Mouse (Mus musculus) stomach, postnatal 0 days (tissue): ENCODE results near the gene Ppp2r3a. TPM values are rescaled to one million over a fixed set of nuclear protein-coding genes. Genes with fewer than 3 reads are reported as not detected.

Experiments
- ATAC-seq: fragments of 200-750 bp; cut with Nextera tagmentation; 2 replicates; pipeline ENCODE4 v1.8.0; 2017; ENCODE audit not compliant: low FRiP score, low TSS enrichment
- DNase-seq: peaks from one replicate; pipeline ENCODE4 v3.0.0-alpha.2; 2016; ENCODE audit warnings: low spot score
- H3K27ac ChIP-seq: fragments of 300-500 bp; sonication (generic); replicated peaks from 2 replicates; pipeline ENCODE4 v1.5.1; 2014; ENCODE audit warnings: mild to moderate bottlenecking, control low read depth
- H3K27me3 ChIP-seq: fragments of 300-500 bp; sonication (generic); 2 replicates; pipeline ENCODE4 v1.6.1; 2014; ENCODE audit warnings: low read length; ENCODE audit not compliant: control insufficient read depth, insufficient read depth
- H3K36me3 ChIP-seq: fragments of 300-500 bp; sonication (generic); 2 replicates; pipeline ENCODE4 v1.6.1; 2014; ENCODE audit warnings: low read length, mixed read lengths; ENCODE audit not compliant: control insufficient read depth, insufficient read depth
- H3K4me1 ChIP-seq: fragments of 300-500 bp; sonication (generic); replicated peaks from 2 replicates; pipeline ENCODE4 v1.6.1; 2014; ENCODE audit warnings: antibody characterized with exemption; ENCODE audit not compliant: control insufficient read depth, insufficient read depth
- H3K4me2 ChIP-seq: fragments of 300-500 bp; sonication (generic); replicated peaks from 2 replicates; pipeline ENCODE4 v1.6.1; 2014; ENCODE audit warnings: low read depth, mild to moderate bottlenecking, control low read depth, moderate library complexity
- H3K4me3 ChIP-seq: fragments of 300-500 bp; sonication (generic); 2 replicates; pipeline ENCODE4 v1.5.1; 2014; ENCODE audit warnings: low read depth, low read length, control low read depth
- H3K9ac ChIP-seq: fragments of 300-500 bp; sonication (generic); 2 replicates; pipeline ENCODE4 v1.6.1; 2014; ENCODE audit warnings: mild to moderate bottlenecking, low read length, control low read depth, mixed read lengths
- H3K9me3 ChIP-seq: fragments of 300-500 bp; sonication (generic); 2 replicates; pipeline ENCODE4 v1.6.1; 2016; ENCODE audit warnings: low read length; ENCODE audit not compliant: control insufficient read depth
- CTCF ChIP-seq: IDR thresholded peaks from 2 replicates; pipeline ENCODE4 v1.5.1; 2016; ENCODE audit warnings: antibody characterized with exemption, low read depth, mild to moderate bottlenecking, moderate library complexity
- EP300 ChIP-seq: optimal IDR thresholded peaks from 2 replicates; pipeline ENCODE3; 2016; ENCODE audit warnings: antibody characterized with exemption
- WGBS: fragments of 180-500 bp; shearing (Covaris S2); extraction: QIAGEN DNeasy Blood & Tissue Kit; methylation state at CpG from one replicate; pipeline ENCODE4 v1.1.7; 2014; 5-methylcytosine and 5-hydroxymethylcytosine counted together
- polyA plus RNA-seq: library from polyadenylated mRNA; unstranded; fragments of >200 nt; fragmentation: Nextera tagmentation; extraction: Ambion mirVana; gene quantifications from 2 replicates; pipeline ENCODE4 v1.2.1, GENCODE M21; 2015

The Ppp2r3a gene
- polyA plus RNA-seq, 1 experiment from 2014 or later, result 6.8 TPM

DNA sequence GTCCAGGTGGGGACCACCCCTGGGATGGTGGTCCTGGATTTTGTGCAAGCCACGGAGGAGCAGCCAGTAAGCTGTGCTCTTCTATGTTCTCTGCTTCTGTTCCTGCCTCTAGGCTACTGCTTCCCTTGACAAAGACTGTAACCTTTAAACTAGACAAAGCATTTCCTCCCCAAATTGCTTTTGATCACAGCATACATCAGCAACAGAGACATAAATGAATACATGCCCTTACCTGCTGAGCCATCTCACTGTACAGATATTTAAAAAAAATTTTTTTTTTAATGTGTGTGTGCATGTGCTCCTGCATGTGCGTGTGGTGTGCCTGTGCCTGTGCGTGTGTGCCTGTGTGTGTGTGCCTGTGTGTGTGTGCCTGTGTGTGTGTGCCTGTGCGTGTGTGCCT is 194.4 kb downstream of the Ppp2r3a start:
- Histone ChIP-seq H3K27ac (no peak overlapping the region), H3K4me3 (no peak overlapping the region), H3K27me3 (no peaks in the 10 kb centered on the region), H3K4me2 (no peak overlapping the region), H3K4me1 (no peaks in the 10 kb centered on the region), H3K9me3 (no peaks in the 10 kb centered on the region), H3K36me3 (no peaks in the 10 kb centered on the region), H3K9ac (no peak overlapping the region)
- TF ChIP-seq EP300, result no peak
- TF ChIP-seq CTCF, result no peak
- DNase-seq, result no peak
- no peak for ATAC-seq
- 79% methylated on average over 4 of the region's 4 CpGs for WGBS

Other genes with a start within 250 kb of the Ppp2r3a start
- gene Pccb, start 216.9 kb downstream of the Ppp2r3a start, polyA plus RNA-seq, result 28.7 and 29.9 TPM in 2 replicates
- 3.0 and 3.5 TPM in 2 replicates for gene Msl2, start 177.7 kb downstream of the Ppp2r3a start, polyA plus RNA-seq